Mouse (Mus musculus): Measurements from ENCODE around the gene Itpk1. TPM values are rescaled to one million over a fixed set of nuclear protein-coding genes. Genes with fewer than 3 reads are reported as not detected.

Gene Itpk1
- polyA plus RNA-seq, 1 experiment from 2014 or later: 17.1 TPM

DNA sequence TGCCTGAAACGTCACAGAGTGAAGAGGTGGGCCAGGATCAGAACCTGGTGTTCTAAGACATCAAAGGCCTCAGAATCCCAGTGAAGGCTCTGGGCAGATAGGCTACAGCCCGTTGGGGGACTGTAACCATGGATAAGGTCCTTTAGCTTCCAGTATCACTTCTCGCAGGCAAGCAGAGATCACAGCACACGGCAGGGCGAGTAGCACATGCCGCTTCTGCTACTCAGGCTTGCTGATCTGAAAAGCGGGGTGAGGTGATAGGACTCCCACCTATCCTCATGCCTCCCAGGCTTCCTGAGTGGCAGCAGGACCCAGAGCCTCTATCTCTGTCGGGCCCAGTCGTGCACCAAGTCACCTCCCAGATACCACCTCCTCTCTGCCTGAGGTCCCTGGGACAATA, 133.1 kb downstream of the Itpk1 start:
- H3K36me3 ChIP-seq: peaks cover 6% of the 10 kb centered on the region
- no peaks in the 10 kb centered on the region for H3K27me3 ChIP-seq
- H3K4me3 ChIP-seq: no peak overlapping the region
- no peak overlapping the region for H3K27ac ChIP-seq
- H3K9me3 ChIP-seq (replicated peaks): no peaks in the 10 kb centered on the region
- no peak overlapping the region for H3K4me2 ChIP-seq (replicated peaks)
- 91% methylated on average over 9 of the region's 9 CpGs for WGBS
- no peak for ATAC-seq (ENCODE audit: low FRiP score)
- no peaks in the 10 kb centered on the region for H3K4me1 ChIP-seq
- no peak overlapping the region for H3K9ac ChIP-seq

DNA sequence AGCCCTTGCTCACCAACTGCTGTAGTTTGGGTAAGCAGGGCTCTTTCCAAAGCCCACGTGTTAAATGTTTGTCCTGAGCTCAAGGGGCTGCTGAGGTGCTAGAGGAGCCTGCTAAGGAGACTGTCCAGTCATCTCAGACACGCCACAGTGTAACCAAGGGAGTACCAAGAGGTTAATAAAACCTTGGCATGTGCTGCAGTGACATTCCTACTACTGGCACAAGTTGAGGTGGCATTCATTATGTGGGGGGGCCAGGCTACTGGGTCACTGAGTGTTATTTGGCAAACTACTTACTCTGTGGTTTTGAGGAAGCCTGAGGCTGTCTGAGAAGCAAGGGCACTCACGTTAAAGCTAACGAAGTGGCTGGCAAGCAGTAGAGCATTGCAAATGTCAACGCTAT, 134.0 kb downstream of the Itpk1 start:
- peaks cover 6% of the 10 kb centered on the region for H3K36me3 ChIP-seq
- WGBS: 87% methylated on average over 5 of the region's 5 CpGs

DNA sequence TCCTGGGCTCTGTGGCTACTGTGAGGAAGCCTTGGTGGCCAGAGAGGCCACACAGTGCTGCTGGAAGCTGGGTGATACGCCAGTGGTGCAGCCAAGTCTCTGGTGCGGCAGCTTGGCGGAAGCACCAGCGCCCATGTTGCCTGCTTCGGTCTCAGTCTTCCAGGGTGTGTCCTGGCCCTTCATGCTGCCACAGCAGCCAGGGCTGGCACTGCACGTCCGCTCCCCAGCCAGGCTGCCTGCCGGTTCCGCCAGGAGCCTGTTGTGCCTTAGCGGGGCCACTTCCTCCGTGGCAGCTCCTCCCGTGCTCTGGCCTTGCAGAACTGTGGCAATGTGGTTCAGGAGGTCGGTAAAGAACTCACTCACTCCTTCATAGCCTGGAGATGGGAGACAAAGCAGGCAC, 134.6 kb downstream of the Itpk1 start:
- 91% methylated on average over 13 of the region's 13 CpGs for WGBS
- no peak for ATAC-seq (ENCODE audit: low FRiP score)
- peaks cover 6% of the 10 kb centered on the region for H3K36me3 ChIP-seq
- H3K4me3 ChIP-seq: no peak overlapping the region
- no peaks in the 10 kb centered on the region for H3K4me1 ChIP-seq
- H3K4me2 ChIP-seq (replicated peaks): no peak overlapping the region
- H3K9me3 ChIP-seq (replicated peaks): no peaks in the 10 kb centered on the region
- H3K9ac ChIP-seq: no peak overlapping the region
- no peak overlapping the region for H3K27ac ChIP-seq
- H3K27me3 ChIP-seq: no peaks in the 10 kb centered on the region

More for the DNA sequence above, 134.0 kb downstream of the Itpk1 start:
- H3K27me3 ChIP-seq: no peaks in the 10 kb centered on the region
- H3K4me1 ChIP-seq: no peaks in the 10 kb centered on the region
- H3K27ac ChIP-seq: no peak overlapping the region
- H3K4me3 ChIP-seq: no peak overlapping the region
- no peak overlapping the region for H3K9ac ChIP-seq
- no peak for ATAC-seq (ENCODE audit: low FRiP score)
- no peaks in the 10 kb centered on the region for H3K9me3 ChIP-seq (replicated peaks)
- no peak overlapping the region for H3K4me2 ChIP-seq (replicated peaks)

DNA sequence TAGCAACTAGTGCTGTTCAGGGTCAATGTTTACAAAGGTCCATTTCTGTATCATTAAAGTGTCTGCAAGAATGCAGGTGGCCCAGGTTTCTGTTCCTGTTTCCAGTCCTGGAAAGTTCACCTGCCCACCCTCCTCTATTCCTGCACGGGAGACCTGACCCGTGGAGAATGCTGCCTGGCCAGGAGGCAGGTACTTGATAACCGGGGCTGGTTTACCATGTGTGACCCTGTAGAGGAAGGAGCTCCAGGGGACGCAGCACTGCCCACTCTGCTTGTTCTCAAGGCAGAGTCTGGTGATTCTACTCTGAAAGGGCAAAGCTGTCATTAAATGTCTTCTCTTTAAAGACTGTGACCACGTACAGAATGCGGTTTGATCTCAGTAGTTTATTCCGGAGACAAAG, 136.5 kb downstream of the Itpk1 start:
- 81% methylated on average over 7 of the region's 7 CpGs for WGBS

DNA sequence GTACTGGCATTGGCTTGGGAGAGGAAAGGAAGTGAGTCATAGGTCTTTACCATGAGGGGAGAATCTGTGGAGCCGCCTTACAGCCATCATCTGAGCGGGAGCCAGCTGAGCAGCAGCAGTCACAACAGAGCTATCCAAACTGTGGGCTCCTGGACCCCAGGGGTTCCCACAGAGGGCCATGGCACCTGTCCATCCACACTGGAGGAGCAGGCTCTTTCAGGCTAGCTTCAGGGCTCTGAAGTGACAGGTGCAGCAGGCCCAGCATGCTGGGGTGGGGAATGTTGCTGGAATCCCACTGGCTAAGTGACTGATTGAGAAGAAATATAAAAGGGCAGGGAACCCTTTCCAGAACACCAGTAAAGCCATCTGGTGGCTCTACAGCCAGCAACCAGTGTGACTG, 137.8 kb downstream of the Itpk1 start:
- H3K4me3 ChIP-seq: no peak overlapping the region
- H3K27me3 ChIP-seq: no peaks in the 10 kb centered on the region
- H3K4me2 ChIP-seq (replicated peaks): no peak overlapping the region
- no peak overlapping the region for H3K9ac ChIP-seq
- no peak overlapping the region for H3K27ac ChIP-seq
- H3K4me1 ChIP-seq: no peaks in the 10 kb centered on the region
- H3K9me3 ChIP-seq (replicated peaks): no peaks in the 10 kb centered on the region
- ATAC-seq (ENCODE audit: low FRiP score): no peak
- whole genome bisulfite sequencing: 67% methylated on average over 2 of the region's 2 CpGs
- H3K36me3 ChIP-seq: peaks cover 6% of the 10 kb centered on the region

More for the DNA sequence above, 136.5 kb downstream of the Itpk1 start:
- Histone ChIP-seq H3K36me3 (peaks cover 6% of the 10 kb centered on the region), H3K9me3 (replicated peaks) (no peaks in the 10 kb centered on the region), H3K9ac (no peak overlapping the region), H3K4me2 (replicated peaks) (no peak overlapping the region), H3K4me1 (no peaks in the 10 kb centered on the region), H3K27ac (no peak overlapping the region), H3K27me3 (no peaks in the 10 kb centered on the region), H3K4me3 (no peak overlapping the region)
- no peak for ATAC-seq (ENCODE audit: low FRiP score)

DNA sequence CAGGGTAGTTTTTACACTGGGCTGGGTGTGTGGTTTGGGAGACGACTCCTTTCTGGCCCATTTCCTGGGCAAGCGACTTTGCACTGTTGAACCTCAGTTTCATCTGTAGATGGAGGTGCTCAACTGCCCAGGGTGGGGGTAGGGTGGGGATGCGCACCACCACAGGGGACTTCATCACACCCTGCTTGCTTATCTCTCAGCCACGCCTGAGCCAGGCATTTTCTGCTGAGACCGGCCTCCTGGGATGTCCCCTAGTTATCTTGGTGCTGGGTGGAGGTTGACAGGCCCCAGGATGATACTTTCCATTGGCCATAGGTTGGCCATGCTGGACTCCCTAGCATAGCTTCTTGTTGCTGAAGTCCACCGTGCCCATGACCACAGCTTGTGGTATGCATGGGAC, 139.6 kb downstream of the Itpk1 start:
- no peak overlapping the region for H3K27ac ChIP-seq
- H3K9ac ChIP-seq: no peak overlapping the region
- H3K4me1 ChIP-seq: no peaks in the 10 kb centered on the region
- WGBS: 87% methylated on average over 6 of the region's 6 CpGs
- H3K9me3 ChIP-seq (replicated peaks): no peaks in the 10 kb centered on the region
- H3K36me3 ChIP-seq: peaks cover 5% of the 10 kb centered on the region
- no peaks in the 10 kb centered on the region for H3K27me3 ChIP-seq
- no peak overlapping the region for H3K4me3 ChIP-seq
- H3K4me2 ChIP-seq (replicated peaks): no peak overlapping the region
- ATAC-seq (ENCODE audit: low FRiP score): no peak

DNA sequence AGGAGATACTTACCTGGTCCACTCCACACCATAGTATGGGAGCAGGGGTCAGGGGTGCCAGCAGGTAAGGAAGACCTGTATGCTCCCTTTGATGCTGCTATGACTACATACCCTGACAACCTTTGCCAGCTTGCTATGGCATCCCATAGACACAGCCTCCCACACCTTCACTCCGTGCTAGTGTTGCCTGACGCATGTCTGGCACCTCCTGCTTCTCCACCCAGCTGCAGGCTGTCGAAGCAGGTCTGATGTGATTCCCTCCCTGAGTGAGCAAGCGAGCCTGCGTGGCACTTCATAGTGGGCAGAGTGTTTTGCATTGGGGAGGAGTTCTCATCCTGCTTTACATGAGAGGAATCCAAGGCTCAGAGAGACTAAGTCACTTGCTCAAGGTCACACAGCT, 147.4 kb downstream of the Itpk1 start:
- no peak overlapping the region for H3K27ac ChIP-seq
- no peak for ATAC-seq (ENCODE audit: low FRiP score)
- H3K9ac ChIP-seq: no peak overlapping the region
- no peak overlapping the region for H3K4me2 ChIP-seq (replicated peaks)
- 76% methylated on average over 5 of the region's 5 CpGs for WGBS
- peaks cover 3% of the 10 kb centered on the region; the same call in 1 of the 2 replicates for H3K36me3 ChIP-seq
- H3K4me3 ChIP-seq: no peak overlapping the region
- peaks cover 21% of the 10 kb centered on the region for H3K4me1 ChIP-seq
- peaks cover 18% of the 10 kb centered on the region for H3K27me3 ChIP-seq
- no peaks in the 10 kb centered on the region for H3K9me3 ChIP-seq (replicated peaks)

DNA sequence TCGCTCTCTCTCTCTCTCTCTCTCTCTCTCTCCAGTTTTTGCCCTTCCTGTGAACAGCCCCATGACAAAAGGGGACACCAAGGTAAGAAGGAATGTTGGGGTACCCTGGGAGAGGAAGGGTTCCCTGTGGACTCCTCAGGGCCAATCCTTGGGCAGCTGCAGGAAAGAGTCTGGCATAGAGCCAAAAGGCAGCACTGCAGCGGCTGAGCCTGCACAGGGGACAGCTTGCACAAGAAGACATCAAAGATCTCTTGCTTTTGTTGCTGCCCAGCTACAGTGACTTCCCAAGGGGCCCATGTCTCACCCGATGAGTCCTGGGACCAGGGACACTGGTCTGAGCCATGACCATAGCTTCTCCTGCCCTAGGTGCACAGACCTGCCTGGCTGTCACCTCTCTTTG, 148.9 kb downstream of the Itpk1 start:
- no peaks in the 10 kb centered on the region for H3K9me3 ChIP-seq (replicated peaks)
- peak overlapping the region; percentile 60 for H3K4me3 ChIP-seq
- no peak overlapping the region for H3K27ac ChIP-seq

DNA sequence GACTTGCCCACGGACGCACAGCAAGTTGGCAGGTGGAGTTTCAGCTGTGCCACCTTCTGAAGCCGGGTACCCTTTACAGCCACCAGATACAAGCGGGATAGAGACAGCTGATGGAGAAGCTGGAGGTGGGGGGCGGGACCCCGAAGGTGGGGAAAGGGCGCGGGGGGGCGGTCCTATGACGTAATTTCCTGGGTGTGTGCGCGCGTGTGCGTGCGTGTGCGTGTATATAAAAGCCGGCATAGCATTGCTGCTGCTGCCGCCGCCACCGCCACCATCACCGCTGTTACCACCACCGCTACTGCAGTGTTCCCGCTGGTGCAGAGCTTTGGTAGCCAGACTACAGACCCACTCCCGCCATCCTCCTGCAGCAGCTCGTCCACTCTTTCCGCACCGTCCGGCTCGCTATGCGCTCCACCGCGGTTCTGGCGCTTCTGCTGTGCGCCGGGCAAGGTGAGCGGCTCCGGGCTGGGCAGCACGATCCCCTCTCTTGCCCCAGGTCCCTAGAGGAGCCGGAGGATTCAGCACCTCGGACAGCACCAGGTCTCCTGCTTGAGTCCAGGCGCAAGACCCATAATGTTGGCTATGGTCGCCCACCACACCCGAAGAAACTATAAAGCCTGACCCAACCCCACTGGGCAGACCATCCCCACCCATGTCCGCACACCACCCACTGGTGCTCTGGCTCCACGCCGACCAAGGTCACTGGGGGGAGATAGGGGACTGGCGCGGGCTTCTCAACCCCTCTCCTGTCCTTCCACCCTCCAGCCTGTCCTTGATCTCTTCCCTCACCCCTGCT, 149.8 kb downstream of the Itpk1 start, which contains the start of gene Chga:
Gene Chga, plus strand, starts transcription at position 249 of the 796 bp plus-strand sequence.
- peaks cover 31% of the 10 kb centered on the region for H3K4me1 ChIP-seq
- H3K9ac ChIP-seq: peak within 1 kb of the TSS; percentile 70
- H3K4me2 ChIP-seq (replicated peaks): peak within 1 kb of the TSS; percentile 69
- H3K9me3 ChIP-seq (replicated peaks): no peaks in the 10 kb centered on the region
- H3K4me3 ChIP-seq: peak within 1 kb of the TSS; percentile 60
- peaks cover 18% of the 10 kb centered on the region for H3K27me3 ChIP-seq
- 0 out of 2 replicates have a peak, but pooled peaks cover 3% of the 10 kb centered on the region for H3K36me3 ChIP-seq
- H3K27ac ChIP-seq: peak within 1 kb of the TSS; percentile 72
- peak; percentile 80 for ATAC-seq (ENCODE audit: low FRiP score)
- 3% methylated on average over 46 of the region's 48 CpGs for WGBS

More for the DNA sequence above, 148.9 kb downstream of the Itpk1 start:
- Histone ChIP-seq H3K36me3 (0 out of 2 replicates have a peak, but pooled peaks cover 3% of the 10 kb centered on the region), H3K4me1 (peaks cover 28% of the 10 kb centered on the region), H3K9ac (peak overlapping the region; percentile 70; the same call in 1 of the 2 replicates), H3K27me3 (peaks cover 18% of the 10 kb centered on the region), H3K4me2 (replicated peaks) (peak overlapping the region; percentile 69)
- no peak for ATAC-seq (ENCODE audit: low FRiP score)
- WGBS: 57% methylated on average over 3 of the region's 3 CpGs

DNA sequence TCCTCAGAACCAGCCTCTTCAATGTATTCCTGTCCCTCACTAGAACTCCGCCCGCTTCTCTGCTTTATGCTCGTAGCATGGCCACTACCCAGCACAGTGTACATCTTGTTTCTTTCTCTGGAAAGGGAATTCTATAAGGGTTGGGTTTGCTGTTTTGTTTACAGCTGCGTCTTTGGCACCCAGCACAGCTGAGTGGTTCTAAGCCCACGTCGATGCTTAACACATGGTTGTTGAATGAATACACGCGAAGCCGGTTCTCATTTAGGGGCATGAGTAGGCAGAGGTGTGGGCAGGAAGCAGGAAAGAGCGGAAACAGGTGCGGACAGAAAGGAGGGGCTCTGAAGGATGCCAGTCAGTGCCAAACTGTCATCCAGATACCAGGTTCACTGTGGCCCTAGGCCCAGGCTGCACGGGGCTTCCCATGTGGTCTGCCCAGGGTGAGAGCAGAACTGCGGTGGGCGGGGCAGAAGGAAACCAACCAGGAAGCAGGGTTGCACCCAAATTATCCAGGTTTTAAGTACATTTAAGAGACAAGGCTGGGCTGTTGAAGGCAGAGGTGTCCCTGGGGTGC, 150.9 kb downstream of the Itpk1 start:
- H3K27me3 ChIP-seq: peaks cover 15% of the 10 kb centered on the region
- no peak overlapping the region for H3K4me3 ChIP-seq
- 79% methylated on average over 14 of the region's 14 CpGs for WGBS
- H3K36me3 ChIP-seq: no peaks in the 10 kb centered on the region
- peak overlapping the region; percentile 69 for H3K4me2 ChIP-seq (replicated peaks)
- H3K27ac ChIP-seq: no peak overlapping the region
- no peak overlapping the region for H3K9ac ChIP-seq
- no peaks in the 10 kb centered on the region for H3K9me3 ChIP-seq (replicated peaks)
- H3K4me1 ChIP-seq: peaks cover 31% of the 10 kb centered on the region
- 0 out of 2 replicates have a peak, but pooled peaks have one; percentile 1 for ATAC-seq (ENCODE audit: low FRiP score)

DNA sequence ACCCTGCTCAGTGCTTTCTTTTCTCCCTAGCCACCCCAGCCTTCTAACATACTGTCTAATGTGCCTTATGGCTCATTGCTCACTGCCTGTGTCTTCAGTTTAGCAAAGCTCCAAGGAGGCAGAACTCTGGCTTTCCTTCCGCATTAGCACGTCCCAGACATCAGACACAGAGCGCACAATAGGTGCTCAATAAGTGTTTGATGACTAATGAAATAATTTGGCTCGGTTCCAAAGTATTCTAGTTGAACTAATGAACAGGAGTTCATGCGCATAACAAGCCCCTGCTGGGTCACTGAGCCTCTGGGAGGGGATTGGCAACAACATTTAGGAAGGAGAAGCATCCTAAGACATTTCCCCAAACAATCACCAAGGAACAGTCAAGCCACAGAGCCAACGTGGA, 152.7 kb downstream of the Itpk1 start:
- H3K4me2 ChIP-seq (replicated peaks): no peak overlapping the region
- no peak overlapping the region for H3K9ac ChIP-seq
- no peaks in the 10 kb centered on the region for H3K36me3 ChIP-seq
- no peak for ATAC-seq (ENCODE audit: low FRiP score)
- 55% methylated on average over 6 of the region's 6 CpGs for WGBS
- no peaks in the 10 kb centered on the region for H3K9me3 ChIP-seq (replicated peaks)
- H3K4me1 ChIP-seq: peaks cover 31% of the 10 kb centered on the region
- no peak overlapping the region for H3K4me3 ChIP-seq
- peaks cover 15% of the 10 kb centered on the region for H3K27me3 ChIP-seq
- no peak overlapping the region for H3K27ac ChIP-seq

DNA sequence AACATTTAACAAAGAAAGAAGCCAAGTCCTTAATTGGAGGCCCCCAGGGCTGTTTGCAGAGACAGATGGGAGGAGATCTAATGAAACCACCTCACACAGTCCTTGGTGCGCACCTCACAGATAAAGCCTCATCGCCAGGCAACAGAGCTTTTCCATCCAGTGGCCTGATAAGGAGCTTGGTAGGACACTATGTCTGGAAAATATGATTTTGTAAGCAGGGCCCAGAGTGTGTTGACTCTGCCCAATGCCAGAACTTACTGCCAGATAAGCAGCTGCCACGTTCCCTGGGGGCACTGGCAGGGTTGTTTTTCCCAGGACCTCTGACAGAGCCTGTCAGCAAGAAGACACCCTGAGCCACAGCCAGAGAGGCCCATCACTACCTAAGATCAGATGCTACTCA, 153.5 kb downstream of the Itpk1 start:
- H3K27ac ChIP-seq: no peak overlapping the region
- H3K4me1 ChIP-seq: peaks cover 31% of the 10 kb centered on the region
- peaks cover 15% of the 10 kb centered on the region for H3K27me3 ChIP-seq
- H3K4me2 ChIP-seq (replicated peaks): no peak overlapping the region
- no peaks in the 10 kb centered on the region for H3K36me3 ChIP-seq
- no peak overlapping the region for H3K4me3 ChIP-seq
- no peak for ATAC-seq (ENCODE audit: low FRiP score)
- no peak overlapping the region for H3K9ac ChIP-seq
- 77% methylated on average over 3 of the region's 3 CpGs for WGBS
- no peaks in the 10 kb centered on the region for H3K9me3 ChIP-seq (replicated peaks)

All from hindbrain, embryonic 12.5 days (tissue).